Mouse (Mus musculus): ENCODE measurements at regions not wholly inside any gene's neighbourhood (a gene's known extent, or its start where the extent isn't known, plus 50 kb on each side); places are given as distances from the start of the nearest gene placed in this dataset.

DNA sequence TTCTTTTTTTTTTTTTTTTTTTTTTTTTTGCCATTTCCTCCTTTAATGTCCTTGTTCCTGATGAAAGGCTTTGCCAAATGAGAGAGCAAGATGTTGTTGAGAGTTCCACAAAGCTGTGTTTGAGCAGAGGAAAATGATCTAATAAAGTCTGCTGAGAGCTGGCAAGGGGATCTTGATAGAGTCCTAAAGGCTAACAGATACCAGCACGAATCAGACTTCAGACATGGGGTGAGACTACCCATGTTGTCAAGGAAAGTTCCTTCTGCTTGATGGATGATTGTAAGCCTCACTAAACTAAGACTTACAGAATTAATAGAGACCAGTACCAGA lies 665.2 kb upstream of the Fam92a start:
- no peak for DNase-seq (ENCODE audit: extremely low read depth, low read depth)

GRCm38 (mm10) chr4:12836326-12837096 lies 664.7 kb upstream of the Fam92a start:
- no peak for DNase-seq (ENCODE audit: extremely low read depth, low read depth)

GRCm38 (mm10) chr4:12826419-12826818 lies 654.6 kb upstream of the Fam92a start:
- DNase-seq (ENCODE audit: extremely low read depth, low read depth), result no peak

DNA sequence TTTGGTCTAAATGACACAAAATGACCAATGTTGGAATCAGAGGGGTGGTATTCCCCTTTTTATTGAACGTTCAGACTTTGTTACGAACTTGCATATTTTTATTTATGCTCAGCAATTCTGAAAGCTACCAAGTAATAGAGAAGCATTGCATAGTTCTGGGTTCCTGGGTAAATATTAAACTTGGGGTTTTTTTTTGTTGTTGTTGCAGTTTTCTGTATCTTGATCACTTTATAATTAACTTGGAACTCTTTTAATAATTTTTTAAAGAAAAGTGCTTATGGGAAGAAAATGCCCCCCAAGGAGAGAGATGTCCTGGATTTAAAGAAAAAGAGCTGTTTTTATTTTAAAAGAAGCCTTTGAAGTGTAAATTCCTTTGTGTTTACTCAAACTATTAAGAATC lies 642.4 kb upstream of the Fam92a start:
- no peak for DNase-seq (ENCODE audit: extremely low read depth, low read depth)

GRCm38 (mm10) chr4:12801186-12801585 lies 629.4 kb upstream of the Fam92a start:
- no peak for DNase-seq (ENCODE audit: extremely low read depth, low read depth)

DNA sequence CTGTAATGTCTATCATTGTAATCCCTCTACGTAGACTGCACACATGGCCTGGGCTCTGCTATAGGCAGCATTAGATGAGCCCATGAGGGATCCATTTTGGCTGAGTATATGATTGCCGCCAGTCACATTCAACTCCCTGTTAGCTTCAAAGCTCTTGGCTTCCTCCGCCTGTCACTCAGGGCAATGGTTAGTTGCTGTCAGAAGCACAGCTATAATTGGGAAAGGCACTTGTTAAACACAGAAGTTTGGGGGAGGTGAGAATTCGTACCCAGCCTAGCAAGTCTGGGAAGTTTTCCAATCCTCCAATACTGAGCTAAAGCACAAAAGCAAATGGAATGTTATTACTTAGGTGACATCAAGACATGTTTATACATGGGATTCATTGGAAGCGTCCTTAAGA lies 627.7 kb upstream of the Fam92a start:
- DNase-seq (ENCODE audit: extremely low read depth, low read depth), result no peak

GRCm38 (mm10) chr4:12792764-12793422 lies 621.1 kb upstream of the Fam92a start:
- no peak for DNase-seq (ENCODE audit: extremely low read depth, low read depth)

GRCm38 (mm10) chr4:12791786-12792674 lies 620.2 kb upstream of the Fam92a start:
- DNase-seq (ENCODE audit: extremely low read depth, low read depth), result no peak

- DNase-seq (ENCODE audit: extremely low read depth, low read depth), result no peak
Measured at GRCm38 (mm10) chr4:12785840-12786239, 614.0 kb upstream of the Fam92a start.

DNA sequence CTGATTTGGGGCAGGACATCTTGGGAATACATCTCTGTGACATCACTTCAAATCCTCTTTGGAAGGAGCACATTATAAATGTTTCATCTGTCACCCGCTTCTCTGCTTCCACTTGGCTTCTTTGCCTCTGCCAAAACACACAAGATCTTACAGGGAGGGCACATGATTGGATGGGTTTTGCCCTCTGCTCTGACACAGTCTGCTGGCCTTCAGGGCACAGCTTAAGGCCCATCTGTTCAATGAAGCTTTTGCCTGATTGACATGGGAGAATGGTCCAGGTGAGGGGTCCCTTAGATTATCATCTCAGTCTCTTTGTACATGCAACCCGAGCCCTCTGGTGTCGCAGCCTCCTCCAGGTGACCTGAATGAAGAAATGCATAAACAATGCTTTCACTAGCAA lies 612.7 kb upstream of the Fam92a start:
- DNase-seq (ENCODE audit: extremely low read depth, low read depth), result no peak

DNA sequence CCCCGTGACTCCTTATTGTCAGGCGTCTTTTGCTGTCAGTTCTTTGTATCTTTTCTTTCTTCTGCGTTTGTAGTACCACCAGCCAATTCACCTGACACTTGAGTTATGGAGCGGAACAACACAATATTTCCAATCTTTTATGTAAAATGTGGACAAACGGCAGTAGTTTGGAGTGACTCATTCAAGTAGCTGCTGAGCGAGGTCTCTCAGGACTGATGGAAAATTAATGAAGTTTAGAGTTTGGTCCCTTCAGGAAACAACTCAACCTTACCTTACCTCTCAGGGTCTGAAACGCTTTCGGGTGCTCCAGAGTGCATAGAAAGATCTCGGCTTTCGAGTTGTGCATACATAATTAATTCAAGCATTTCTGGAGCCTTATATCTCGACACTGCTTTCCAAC lies 612.3 kb upstream of the Fam92a start:
- no peak for DNase-seq (ENCODE audit: extremely low read depth, low read depth)

DNA sequence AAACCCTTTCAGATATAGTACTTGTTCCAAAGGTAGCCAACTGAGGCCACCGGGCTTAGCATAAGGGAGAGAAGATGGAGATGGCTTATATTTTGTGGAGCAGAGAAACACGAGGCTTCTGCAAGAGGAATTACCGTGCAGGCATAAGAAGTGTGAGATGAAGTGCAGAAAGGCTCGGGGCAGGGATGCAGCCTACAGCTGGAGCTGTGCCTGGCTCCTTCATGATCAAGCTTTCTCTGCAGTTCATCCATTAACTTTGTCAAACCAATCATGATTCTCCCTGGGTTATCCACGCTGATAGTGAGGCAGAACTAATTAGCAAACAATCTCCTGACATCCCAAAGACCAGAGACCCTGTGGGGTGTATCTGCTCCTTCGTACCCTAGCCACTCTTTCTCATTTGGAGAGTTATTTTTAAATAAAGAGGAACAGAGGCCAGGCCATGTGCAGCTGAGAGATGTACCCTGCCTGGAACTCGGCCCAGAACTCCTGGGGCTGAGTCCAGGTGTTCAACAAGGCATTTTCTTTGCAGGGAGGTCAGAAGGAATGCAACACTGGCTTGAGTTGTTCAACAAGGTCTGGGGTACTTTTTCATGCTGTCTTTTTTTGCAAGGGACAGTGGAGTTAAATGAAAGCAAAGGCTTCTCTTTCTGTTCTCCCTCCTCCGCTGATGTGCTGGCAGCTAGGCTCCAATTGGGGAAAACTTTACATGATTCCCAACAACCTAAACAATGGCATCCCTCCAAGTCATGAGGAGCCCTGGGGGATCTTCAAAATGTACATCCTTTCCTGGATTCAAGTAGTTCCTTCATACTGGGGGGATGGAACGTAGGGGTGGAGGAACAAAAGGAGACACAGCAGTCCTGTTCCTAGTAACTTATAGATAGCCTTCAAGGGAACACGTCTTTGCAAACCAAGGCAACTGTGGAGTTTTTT lies 610.4 kb upstream of the Fam92a start:
- DNase-seq (ENCODE audit: extremely low read depth, low read depth), result no peak

- no peak for DNase-seq (ENCODE audit: extremely low read depth, low read depth)
Measured at GRCm38 (mm10) chr4:12780254-12780653, 608.4 kb upstream of the Fam92a start.

GRCm38 (mm10) chr4:12779211-12779610 lies 607.4 kb upstream of the Fam92a start:
- no peak for DNase-seq (ENCODE audit: extremely low read depth, low read depth)

DNA sequence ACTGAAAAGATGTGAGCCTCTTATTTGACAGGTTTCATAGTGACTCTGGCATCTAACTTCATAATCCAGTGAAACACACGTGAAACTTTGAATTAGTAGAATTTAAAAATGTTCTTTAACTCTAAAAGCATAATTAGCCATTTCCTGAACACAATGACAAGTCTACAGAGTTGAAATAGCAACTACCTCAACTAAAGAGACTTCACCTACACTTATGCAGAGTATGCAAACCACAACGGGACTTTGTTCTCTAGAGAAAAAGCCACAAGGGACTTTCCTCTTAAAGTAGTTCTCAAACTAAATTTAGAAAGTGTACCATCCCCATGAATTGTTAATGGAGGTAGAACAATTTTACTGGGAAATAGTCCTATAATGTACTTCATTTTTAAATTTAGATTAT lies 606.3 kb upstream of the Fam92a start:
- DNase-seq (ENCODE audit: extremely low read depth, low read depth), result no peak

DNA sequence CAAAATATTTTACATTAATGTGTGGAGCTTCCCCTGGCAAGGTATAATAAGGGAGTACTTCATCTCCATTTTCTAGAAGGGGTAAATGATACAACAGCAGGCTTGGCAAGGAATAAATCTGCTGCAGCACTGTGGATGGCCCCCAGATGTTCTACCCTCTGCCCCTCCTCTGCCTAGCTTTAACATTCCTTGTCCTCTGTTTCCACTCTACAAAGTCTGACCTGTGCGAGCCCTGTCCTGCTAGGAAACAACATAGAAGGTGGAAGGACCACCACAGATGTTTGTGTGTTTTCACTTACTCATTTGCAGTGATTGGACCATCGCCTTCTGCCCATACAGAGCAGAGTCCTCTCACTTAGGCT lies 604.4 kb upstream of the Fam92a start:
- DNase-seq (ENCODE audit: extremely low read depth, low read depth), result no peak

DNA sequence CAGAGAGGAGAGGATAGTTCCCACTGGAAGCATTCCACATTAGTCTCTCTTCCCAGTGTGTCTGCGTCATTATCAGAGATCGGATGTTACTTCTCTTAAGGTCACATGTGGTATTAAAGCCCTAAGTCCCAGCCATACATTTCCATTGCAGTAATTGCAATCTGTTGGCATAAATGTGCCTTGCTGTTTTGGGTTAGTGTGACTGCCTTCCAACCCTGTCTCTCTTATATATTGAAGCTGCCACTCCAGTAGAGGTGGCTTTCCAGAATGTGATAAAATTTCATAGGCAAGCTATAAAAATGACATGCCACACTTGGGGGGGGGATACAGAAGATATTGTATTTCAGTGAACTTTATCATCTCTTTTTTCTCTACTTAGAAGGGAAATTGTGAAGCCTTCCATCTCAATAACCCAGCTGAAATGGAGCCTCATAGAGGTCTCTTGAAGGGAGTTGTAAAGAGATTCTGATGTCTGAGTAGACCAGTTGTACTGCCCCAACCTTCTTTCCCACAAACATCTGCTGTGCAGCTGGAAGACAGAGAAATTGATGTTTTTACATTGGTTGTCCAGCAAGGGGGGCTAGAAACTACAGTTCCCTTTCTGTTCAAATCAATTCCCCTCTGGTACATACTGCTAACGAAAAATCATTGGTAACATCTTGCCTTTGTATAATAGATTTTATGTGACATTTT lies 603.9 kb upstream of the Fam92a start:
- no peak for DNase-seq (ENCODE audit: extremely low read depth, low read depth)

DNA sequence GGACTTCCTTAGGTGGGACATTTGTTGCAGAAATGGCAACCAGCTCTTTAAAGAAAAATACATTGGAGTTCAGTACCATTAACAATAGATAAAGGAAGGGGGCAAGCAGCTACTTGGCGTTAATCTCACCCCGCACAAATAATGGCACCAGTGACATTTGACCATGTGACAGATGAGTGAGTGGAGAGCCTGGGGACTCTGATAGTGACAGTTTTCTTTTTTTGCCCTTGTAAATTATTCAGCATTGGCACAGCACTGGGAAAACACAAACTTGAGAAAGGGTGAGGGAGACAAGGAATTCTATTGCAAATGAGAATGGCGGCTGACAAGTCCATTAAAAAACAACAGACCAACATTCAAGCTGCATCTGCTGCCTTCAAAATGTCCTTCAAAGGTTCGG lies 603.3 kb upstream of the Fam92a start:
- DNase-seq (ENCODE audit: extremely low read depth, low read depth), result no peak

GRCm38 (mm10) chr4:12774671-12775070 lies 602.9 kb upstream of the Fam92a start:
- DNase-seq (ENCODE audit: extremely low read depth, low read depth), result no peak

- no peak for DNase-seq (ENCODE audit: extremely low read depth, low read depth)
Measured at GRCm38 (mm10) chr4:12773201-12773600, 601.4 kb upstream of the Fam92a start.

Data from MEL-GATA-1-ER (cell line).